Mouse (Mus musculus) CH12.LX (cell line): ENCODE measurements at regions not wholly inside any gene's neighbourhood (a gene's known extent, or its start where the extent isn't known, plus 50 kb on each side); places are given as distances from the start of the nearest gene placed in this dataset.

Experiments used
- EP300 ChIP-seq: IDR thresholded peaks from 2 replicates; pipeline ENCODE4 v1.6.1; 2011; ENCODE audit warnings: low read length, improper control_type of control experiment
- HCFC1 ChIP-seq: IDR thresholded peaks from 2 replicates; pipeline ENCODE4 v1.6.1; 2012; ENCODE audit warnings: low read depth, mild to moderate bottlenecking, inconsistent platforms, low read length, improper control_type of control experiment
- POLR2A ChIP-seq: IDR thresholded peaks from 2 replicates; pipeline ENCODE4 v1.6.1; 2011; ENCODE audit warnings: low read depth, mild to moderate bottlenecking, improper control_type of control experiment, low read length
- POLR2AphosphoS2 ChIP-seq: IDR thresholded peaks from 2 replicates; pipeline ENCODE4 v1.6.1; 2011; ENCODE audit warnings: low read depth, low read length, improper control_type of control experiment
- RCOR1 ChIP-seq: conservative IDR thresholded peaks from 2 replicates; pipeline ENCODE4 v1.6.1; 2012; ENCODE audit warnings: low read depth, mild to moderate bottlenecking, inconsistent platforms, low read length, improper control_type of control experiment
- TCF12 ChIP-seq: IDR thresholded peaks from 2 replicates; pipeline ENCODE4 v1.6.1; 2014; ENCODE audit warnings: low read depth, mild to moderate bottlenecking, inconsistent platforms, low read length, improper control_type of control experiment
- ZMIZ1 ChIP-seq: IDR thresholded peaks from 2 replicates; pipeline ENCODE4 v1.6.1; 2012; ENCODE audit warnings: low read depth, mild to moderate bottlenecking, inconsistent platforms, low read length, improper control_type of control experiment

- TF ChIP-seq ZMIZ1 (no peak), POLR2AphosphoS2 (no peak), HCFC1 (no peak), TCF12 (no peak), POLR2A (no peak), EP300 (no peak), RCOR1 (no peak)
Measured at GRCm38 (mm10) chr14:25239335-25239960, 219.5 kb upstream of the Zmiz1 start.
